Mouse (Mus musculus) heart, embryonic 15.5 days (tissue): ENCODE measurements at regions not wholly inside any gene's neighbourhood (a gene's known extent, or its start where the extent isn't known, plus 50 kb on each side); places are given as distances from the start of the nearest gene placed in this dataset.
"Not testable (repeated sequence)": the region's sequence is repeated elsewhere in the genome, so short reads cannot be mapped to it uniquely, and the experiment has no call there.

Experiments
- ATAC-seq: fragments of 200-750 bp; cut with Nextera tagmentation; replicated peaks from 2 replicates; pipeline ENCODE4 v1.8.0; 2017; ENCODE audit warnings: low read depth, moderate TSS enrichment; ENCODE audit not compliant: insufficient number of reproducible peaks, insufficient read depth, low FRiP score
- H3K27ac ChIP-seq: fragments of 300-500 bp; sonication (generic); 2 replicates; pipeline ENCODE4 v1.5.1; 2015; ENCODE audit warnings: mild to moderate bottlenecking, inconsistent platforms
- H3K27me3 ChIP-seq: fragments of 300-500 bp; sonication (generic); 2 replicates; pipeline ENCODE4 v1.6.1; 2015; ENCODE audit warnings: inconsistent platforms
- H3K36me3 ChIP-seq: fragments of 300-500 bp; sonication (generic); 2 replicates; pipeline ENCODE4 v1.6.1; 2015; ENCODE audit warnings: mild to moderate bottlenecking, inconsistent platforms
- H3K4me1 ChIP-seq: fragments of 300-500 bp; sonication (generic); replicated peaks from 2 replicates; pipeline ENCODE4 v1.6.1; 2015; ENCODE audit warnings: inconsistent platforms
- H3K4me2 ChIP-seq: fragments of 300-500 bp; sonication (generic); 2 replicates; pipeline ENCODE4 v1.6.1; 2015; ENCODE audit warnings: inconsistent platforms, mild to moderate bottlenecking, moderate library complexity
- H3K4me3 ChIP-seq: fragments of 300-500 bp; sonication (generic); 2 replicates; pipeline ENCODE4 v1.5.1; 2015; ENCODE audit warnings: mild to moderate bottlenecking, inconsistent platforms
- H3K9ac ChIP-seq: fragments of 300-500 bp; sonication (generic); 2 replicates; pipeline ENCODE4 v1.6.1; 2015; ENCODE audit warnings: mild to moderate bottlenecking, inconsistent platforms
- H3K9me3 ChIP-seq: fragments of 300-500 bp; sonication (generic); replicated peaks from 2 replicates; pipeline ENCODE4 v1.6.1; 2016; ENCODE audit warnings: inconsistent platforms
- WGBS: fragments of 180-500 bp; shearing (Covaris S2); methylation state at CpG from one replicate; pipeline ENCODE4 v1.1.7; 2015; ENCODE audit warnings: mixed read lengths; 5-methylcytosine and 5-hydroxymethylcytosine counted together

GRCm38 (mm10) chr3:60858474-60859118 lies 144.0 kb upstream of the P2ry1 start:
- no peak for ATAC-seq
- 82% methylated on average over 5 of the region's 5 CpGs for WGBS
- Histone ChIP-seq H3K27ac (no peak overlapping the region), H3K4me2 (no peak overlapping the region), H3K9ac (no peak overlapping the region), H3K9me3 (no peaks in the 10 kb centered on the region), H3K4me1 (no peaks in the 10 kb centered on the region), H3K36me3 (no peaks in the 10 kb centered on the region), H3K4me3 (no peak overlapping the region), H3K27me3 (no peaks in the 10 kb centered on the region)

- Histone ChIP-seq H3K4me1 (no peaks in the 10 kb centered on the region), H3K4me3 (no peak overlapping the region), H3K9me3 (no peaks in the 10 kb centered on the region), H3K27me3 (no peaks in the 10 kb centered on the region), H3K36me3 (no peaks in the 10 kb centered on the region), H3K9ac (no peak overlapping the region), H3K27ac (no peak overlapping the region), H3K4me2 (no peak overlapping the region)
- 84% methylated on average over 3 of the region's 3 CpGs for WGBS
- no peak for ATAC-seq
Measured at GRCm38 (mm10) chr3:60859119-60859515, 143.5 kb upstream of the P2ry1 start.

DNA sequence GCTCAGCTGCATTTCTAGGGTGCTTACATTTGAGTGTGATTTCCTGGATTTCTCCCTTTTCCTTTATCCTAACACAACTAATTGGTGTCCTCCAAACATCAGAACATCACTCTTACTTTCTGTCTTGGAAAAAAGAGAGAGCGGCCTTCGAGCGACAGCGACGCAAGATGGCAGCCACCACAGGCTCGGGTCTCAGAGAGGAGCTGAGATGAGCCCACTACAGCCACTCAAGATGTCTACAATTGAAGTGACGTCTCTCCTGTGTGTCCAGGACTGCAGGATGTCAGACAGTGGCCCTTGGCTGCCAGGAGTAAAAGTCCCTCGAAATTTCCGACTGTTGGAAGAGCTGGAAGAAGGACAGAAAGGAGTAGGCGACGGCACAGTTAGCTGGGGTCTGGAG lies 125.7 kb upstream of the P2ry1 start:
- not testable (repeated sequence) for ATAC-seq, H3K9ac ChIP-seq, H3K27me3 ChIP-seq, H3K9me3 ChIP-seq, H3K4me3 ChIP-seq, H3K36me3 ChIP-seq, H3K4me2 ChIP-seq, H3K4me1 ChIP-seq, H3K27ac ChIP-seq
- 92% methylated on average over 11 of the region's 11 CpGs for WGBS

- Histone ChIP-seq H3K9ac (no peak overlapping the region), H3K27me3 (no peaks in the 10 kb centered on the region), H3K4me2 (no peak overlapping the region), H3K27ac (no peak overlapping the region), H3K4me3 (no peak overlapping the region), H3K36me3 (no peaks in the 10 kb centered on the region), H3K4me1 (no peaks in the 10 kb centered on the region), H3K9me3 (no peaks in the 10 kb centered on the region)
- no peak for ATAC-seq
- WGBS, result 77% methylated on average over 3 of the region's 3 CpGs
Measured at GRCm38 (mm10) chr3:60878880-60879279, 123.7 kb upstream of the P2ry1 start.

- 61% methylated on average over 3 of the region's 3 CpGs for WGBS
- Histone ChIP-seq H3K9me3 (no peaks in the 10 kb centered on the region), H3K27me3 (no peaks in the 10 kb centered on the region), H3K4me2 (no peak overlapping the region), H3K4me3 (no peak overlapping the region), H3K9ac (no peak overlapping the region), H3K27ac (no peak overlapping the region), H3K4me1 (no peaks in the 10 kb centered on the region), H3K36me3 (no peaks in the 10 kb centered on the region)
- ATAC-seq, result no peak
Measured at GRCm38 (mm10) chr3:60884027-60884426, 118.6 kb upstream of the P2ry1 start.

- no peaks in the 10 kb centered on the region for H3K4me1 ChIP-seq
- WGBS, result 84% methylated on average over 4 of the region's 4 CpGs
Measured at GRCm38 (mm10) chr3:60889191-60889861, 113.3 kb upstream of the P2ry1 start.

GRCm38 (mm10) chr3:60897628-60898269 lies 104.8 kb upstream of the P2ry1 start:
- no peak overlapping the region for H3K27ac ChIP-seq
- H3K4me1 ChIP-seq, result no peaks in the 10 kb centered on the region
- no peaks in the 10 kb centered on the region for H3K9me3 ChIP-seq
- ATAC-seq, result no peak
- WGBS, result 80% methylated on average over 5 of the region's 5 CpGs
- H3K4me3 ChIP-seq, result no peak overlapping the region
- no peaks in the 10 kb centered on the region for H3K27me3 ChIP-seq
- H3K9ac ChIP-seq, result no peak overlapping the region
- H3K4me2 ChIP-seq, result no peak overlapping the region
- no peaks in the 10 kb centered on the region for H3K36me3 ChIP-seq

More at GRCm38 (mm10) chr3:60889191-60889861, 113.3 kb upstream of the P2ry1 start:
- no peak for ATAC-seq
- no peak overlapping the region for H3K27ac ChIP-seq
- no peaks in the 10 kb centered on the region for H3K36me3 ChIP-seq
- no peak overlapping the region for H3K9ac ChIP-seq
- H3K27me3 ChIP-seq, result no peaks in the 10 kb centered on the region
- H3K4me3 ChIP-seq, result no peak overlapping the region
- no peaks in the 10 kb centered on the region for H3K9me3 ChIP-seq
- no peak overlapping the region for H3K4me2 ChIP-seq

- Histone ChIP-seq H3K36me3 (no peaks in the 10 kb centered on the region), H3K9me3 (no peaks in the 10 kb centered on the region), H3K27me3 (no peaks in the 10 kb centered on the region), H3K9ac (no peak overlapping the region), H3K4me1 (no peaks in the 10 kb centered on the region), H3K4me2 (no peak overlapping the region), H3K4me3 (no peak overlapping the region), H3K27ac (no peak overlapping the region)
- ATAC-seq, result no peak
- WGBS, result 53% methylated on average over 1 of the region's 1 CpGs
Measured at GRCm38 (mm10) chr3:60898720-60899119, 103.9 kb upstream of the P2ry1 start.

GRCm38 (mm10) chr3:60901571-60901970 lies 101.0 kb upstream of the P2ry1 start:
- no peaks in the 10 kb centered on the region for H3K9me3 ChIP-seq
- no peaks in the 10 kb centered on the region for H3K4me1 ChIP-seq
- no peak overlapping the region for H3K4me2 ChIP-seq
- no peak for ATAC-seq
- no peak overlapping the region for H3K9ac ChIP-seq
- 89% methylated on average over 2 of the region's 2 CpGs for WGBS
- no peaks in the 10 kb centered on the region for H3K36me3 ChIP-seq
- H3K27me3 ChIP-seq, result no peaks in the 10 kb centered on the region
- no peak overlapping the region for H3K27ac ChIP-seq
- H3K4me3 ChIP-seq, result no peak overlapping the region

DNA sequence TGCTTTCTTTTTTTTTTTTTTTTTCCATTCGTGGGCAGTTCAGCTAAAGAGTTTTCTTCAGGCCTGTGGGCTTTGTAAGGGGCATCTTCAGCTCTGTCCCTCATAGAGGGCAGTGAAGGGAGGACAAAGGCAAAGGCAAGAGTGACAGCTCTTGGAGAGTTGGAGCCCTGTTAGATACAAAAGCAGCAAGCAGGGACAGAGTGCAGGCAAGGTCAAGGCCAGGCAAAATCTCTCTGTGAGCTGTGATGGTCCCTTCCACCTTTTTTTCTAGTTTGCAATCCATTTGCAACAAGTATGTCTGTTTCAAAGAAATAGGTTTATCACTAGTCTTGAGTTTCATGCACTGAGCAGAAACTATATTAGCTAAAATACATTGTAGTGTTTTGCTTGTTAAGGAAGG lies 86.2 kb upstream of the P2ry1 start:
- no peaks in the 10 kb centered on the region for H3K27me3 ChIP-seq
- H3K9ac ChIP-seq, result no peak overlapping the region
- no peaks in the 10 kb centered on the region for H3K36me3 ChIP-seq
- H3K4me1 ChIP-seq, result no peaks in the 10 kb centered on the region
- WGBS, result 43% methylated on average over 1 of the region's 1 CpGs
- no peak overlapping the region for H3K27ac ChIP-seq
- no peak for ATAC-seq
- H3K4me3 ChIP-seq, result no peak overlapping the region
- H3K9me3 ChIP-seq, result no peaks in the 10 kb centered on the region
- no peak overlapping the region for H3K4me2 ChIP-seq

DNA sequence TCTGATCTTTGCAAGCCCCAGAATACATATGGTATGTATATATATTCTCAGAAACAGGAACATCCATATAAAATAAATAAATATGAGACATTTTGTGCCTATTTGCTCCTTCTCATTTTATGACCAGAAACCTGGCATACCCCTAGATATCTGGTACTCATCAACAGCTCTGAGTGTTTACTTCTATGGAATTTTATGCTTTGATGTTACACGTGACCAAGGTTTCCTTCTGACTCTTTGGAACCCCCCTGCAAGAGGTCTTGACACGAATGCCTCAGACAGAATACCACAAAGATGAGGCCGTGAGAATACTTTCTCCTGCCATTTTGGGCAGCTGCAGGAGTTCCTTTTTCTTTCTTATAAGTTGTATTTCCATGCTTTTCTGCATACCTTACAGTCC lies 85.3 kb upstream of the P2ry1 start:
- H3K36me3 ChIP-seq, result no peaks in the 10 kb centered on the region
- 67% methylated on average over 3 of the region's 3 CpGs for WGBS
- H3K27me3 ChIP-seq, result no peaks in the 10 kb centered on the region
- no peaks in the 10 kb centered on the region for H3K4me1 ChIP-seq
- H3K4me3 ChIP-seq, result no peak overlapping the region
- no peak overlapping the region for H3K9ac ChIP-seq
- no peak for ATAC-seq
- H3K27ac ChIP-seq, result no peak overlapping the region
- H3K4me2 ChIP-seq, result no peak overlapping the region
- no peaks in the 10 kb centered on the region for H3K9me3 ChIP-seq
